Mouse (Mus musculus) mammary gland, adult 2 months (tissue): ENCODE measurements around the gene Gtsf1. TPM values are rescaled to one million over a fixed set of nuclear protein-coding genes. Genes with fewer than 3 reads are reported as not detected.

ENCODE experiments used
- polyA plus RNA-seq: library from polyadenylated mRNA; depleted of rRNA; stranded (reverse); fragments of >200 nt; gene quantifications from 2 replicates; pipeline ENCODE4 v1.2.3, GENCODE M21; 2012; ENCODE audit warnings: low replicate concordance; rRNA removed

Gene Gtsf1
- polyA plus RNA-seq = not detected in 2 replicates

GRCm38 (mm10) chr15:103430241-103430640 is at the start of gene Gtsf1:
Gtsf1 (minus strand) TSS chr15:103430470.

GRCm38 (mm10) chr15:103453551-103454218 is 23.4 kb upstream of the Gtsf1 start, which contains the start of gene Nckap1l:
Nckap1l (plus strand) TSS chr15:103453794.

GRCm38 (mm10) chr15:103448369-103448768 is 18.1 kb upstream of the Gtsf1 start, which contains the start of gene Gtsf2:
Gtsf2 (minus strand) TSS chr15:103448469.

GRCm38 (mm10) chr15:103366376-103367149 is 63.7 kb downstream of the Gtsf1 start, which contains the start of gene Itga5:
Itga5 (minus strand) TSS chr15:103366763.

Other genes with a start within 250 kb of the Gtsf1 start
- 5.7 and 18.2 TPM in 2 replicates for gene Cbx5, start 190.7 kb downstream of the Gtsf1 start, polyA plus RNA-seq
- 37.5 and 59.6 TPM in 2 replicates for gene Hnrnpa1, start 190.0 kb downstream of the Gtsf1 start, polyA plus RNA-seq
- gene Nfe2, start 172.1 kb downstream of the Gtsf1 start, polyA plus RNA-seq = 1.7 and 4.3 TPM in 2 replicates
- 70.2 and 156 TPM in 2 replicates for gene Copz1, start 157.8 kb downstream of the Gtsf1 start, polyA plus RNA-seq
- gene Gpr84, start 119.9 kb downstream of the Gtsf1 start, polyA plus RNA-seq = 0.10 and 0.14 TPM in 2 replicates
- 46.7 and 63.1 TPM in 2 replicates for gene Zfp385a, start 90.4 kb downstream of the Gtsf1 start, polyA plus RNA-seq
- 22.0 and 27.6 TPM in 2 replicates for gene Itga5, start 63.7 kb downstream of the Gtsf1 start, polyA plus RNA-seq
- gene Gtsf2, start 18.0 kb upstream of the Gtsf1 start, polyA plus RNA-seq = not detected in 2 replicates
- gene Nckap1l, start 23.3 kb upstream of the Gtsf1 start, polyA plus RNA-seq = 30.1 and 37.6 TPM in 2 replicates
- gene Pde1b, start 72.6 kb upstream of the Gtsf1 start, polyA plus RNA-seq = 13.0 and 14.4 TPM in 2 replicates
- 79.7 and 156 TPM in 2 replicates for gene Ppp1r1a, start 107.5 kb upstream of the Gtsf1 start, polyA plus RNA-seq
- gene Glycam1, start 134.6 kb upstream of the Gtsf1 start, polyA plus RNA-seq = 606 and 915 TPM in 2 replicates